Mouse (Mus musculus) CD4-positive, CD25-positive, alpha-beta regulatory T cell (primary cell): Measurements from ENCODE around the gene Pbsn. TPM values are rescaled to one million over a fixed set of nuclear protein-coding genes. Genes with fewer than 3 reads are reported as not detected.

ENCODE experiments used
- polyA plus RNA-seq: library from polyadenylated mRNA; unstranded; fragments of 100-300 nt; shearing (Covaris generic); gene quantifications from one replicate; pipeline ENCODE4 v1.2.1, GENCODE M21; 2017

Pbsn gene
- not detected for polyA plus RNA-seq

DNA sequence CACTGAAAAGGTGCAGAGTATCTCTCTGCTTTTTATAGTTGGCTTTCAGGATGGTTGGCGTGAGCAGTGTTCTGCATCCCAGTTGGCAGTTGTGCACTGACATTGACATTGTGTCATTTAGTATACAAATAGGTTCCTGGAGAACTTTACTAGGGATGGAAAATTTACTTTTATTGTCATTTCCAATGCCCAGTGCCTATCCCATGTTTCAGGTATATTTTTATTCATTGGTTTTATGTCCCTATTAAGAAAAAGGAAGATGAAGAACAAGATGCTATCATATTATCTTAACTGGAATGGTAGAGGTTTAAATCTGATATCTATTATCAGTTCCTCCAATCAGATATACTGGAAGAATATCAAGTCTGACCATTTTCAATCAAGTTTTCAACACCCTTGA, at the start of gene Pbsn:
Pbsn (minus strand) TSS at position 101 of the 400 bp plus-strand sequence.

DNA sequence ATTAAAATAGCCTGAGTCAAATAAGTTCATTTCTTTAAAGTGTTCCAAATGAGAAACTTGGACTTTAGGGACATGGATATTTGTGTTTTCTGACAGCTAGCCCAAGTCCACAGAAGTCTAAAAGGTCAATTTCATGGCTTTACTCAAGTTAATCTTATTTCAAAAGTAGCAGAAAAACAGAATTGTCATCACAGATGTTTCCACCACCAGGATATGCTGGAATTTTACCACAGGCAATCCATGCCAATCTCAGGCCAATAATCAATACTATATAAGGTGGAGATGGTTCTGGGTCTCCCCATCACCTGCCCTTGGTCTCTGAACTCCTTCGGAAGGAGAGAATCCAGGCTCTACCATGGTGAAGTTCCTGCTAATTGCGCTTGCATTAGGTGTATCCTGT, 11.0 kb upstream of the Pbsn start, which contains the start of gene Gm14744:
Gm14744 (plus strand) TSS at position 301 of the 400 bp plus-strand sequence.

DNA sequence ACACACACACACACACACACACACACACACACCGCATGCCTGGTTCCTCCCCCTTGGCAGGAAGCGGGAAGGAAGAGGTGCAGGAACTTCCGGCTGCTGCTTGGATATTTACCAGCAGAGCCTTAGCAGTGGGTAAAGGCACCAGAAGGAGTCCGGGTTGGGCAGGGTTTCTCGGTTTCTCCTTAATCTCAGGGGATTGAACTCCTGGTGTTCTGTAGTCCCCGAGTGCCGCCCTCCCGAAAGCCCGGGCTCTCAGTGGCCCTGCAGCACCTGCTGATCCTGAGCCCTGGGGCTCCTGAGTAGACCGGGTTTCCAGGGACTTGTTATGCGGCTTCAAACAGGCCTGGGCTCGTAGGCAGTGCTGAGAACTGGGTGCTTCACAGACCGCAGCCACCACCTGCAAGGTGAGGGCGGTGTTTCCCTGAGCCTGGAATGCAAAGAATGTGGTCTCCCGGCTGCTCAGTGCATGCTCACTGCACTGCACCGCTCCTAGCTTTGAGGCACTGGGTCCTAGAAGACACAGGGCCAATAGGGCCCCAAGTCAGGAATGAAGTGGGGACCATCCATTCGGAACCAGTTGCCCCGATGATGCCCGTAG, 57.1 kb downstream of the Pbsn start, which contains the start of gene Prkx:
Prkx (minus strand) TSS at position 41 of the 598 bp plus-strand sequence.

Other genes starting within 250 kb of the Pbsn start
- gene Prkx, start 57.3 kb downstream of the Pbsn start, polyA plus RNA-seq = 34.6 TPM
- not detected for gene Gm14744, start 11.1 kb upstream of the Pbsn start, polyA plus RNA-seq
- not detected for gene 5430402E10Rik, start 71.4 kb upstream of the Pbsn start, polyA plus RNA-seq
- not detected for gene Obp1a, start 237.8 kb upstream of the Pbsn start, polyA plus RNA-seq